Mouse (Mus musculus) hindbrain, embryonic 11.5 days (tissue): ENCODE data around the gene Padi4. TPM values are rescaled to one million over a fixed set of nuclear protein-coding genes. Genes with fewer than 3 reads are reported as not detected.

ENCODE experiments used
- ATAC-seq: fragments of 200-750 bp; cut with Nextera tagmentation; 2 replicates; pipeline ENCODE4 v1.8.0; 2017; ENCODE audit warnings: mild to moderate bottlenecking, moderate TSS enrichment, moderate library complexity; ENCODE audit not compliant: low FRiP score
- DNase-seq: peaks from one replicate; pipeline ENCODE4 v3.0.0-alpha.2; 2015; ENCODE audit warnings: low spot score
- H3K27ac ChIP-seq: fragments of 300-500 bp; sonication (generic); 2 replicates; pipeline ENCODE4 v1.5.1; 2014; ENCODE audit warnings: mild to moderate bottlenecking, low read depth, low read length
- H3K27me3 ChIP-seq: fragments of 300-500 bp; sonication (generic); 2 replicates; pipeline ENCODE4 v1.6.1; 2014; ENCODE audit warnings: mild to moderate bottlenecking, low read length, moderate library complexity, mixed read lengths; ENCODE audit not compliant: control insufficient read depth, insufficient read depth
- H3K36me3 ChIP-seq: fragments of 300-500 bp; sonication (generic); 2 replicates; pipeline ENCODE4 v1.6.1; 2014; ENCODE audit warnings: mild to moderate bottlenecking, low read length, moderate library complexity, mixed read lengths; ENCODE audit not compliant: control insufficient read depth, insufficient read depth
- H3K4me1 ChIP-seq: fragments of 300-500 bp; sonication (generic); replicated peaks from 2 replicates; pipeline ENCODE4 v1.6.1; 2014; ENCODE audit warnings: low read length, mixed read lengths; ENCODE audit not compliant: control insufficient read depth, insufficient read depth
- H3K4me2 ChIP-seq: fragments of 300-500 bp; sonication (generic); replicated peaks from 2 replicates; pipeline ENCODE4 v1.6.1; 2014; ENCODE audit warnings: mild to moderate bottlenecking, low read depth, low read length
- H3K4me3 ChIP-seq: fragments of 300-500 bp; sonication (generic); 2 replicates; pipeline ENCODE4 v1.5.1; 2014; ENCODE audit warnings: low read depth, low read length
- H3K9ac ChIP-seq: fragments of 300-500 bp; sonication (generic); 2 replicates; pipeline ENCODE4 v1.6.1; 2014; ENCODE audit warnings: low read depth, low read length
- H3K9me3 ChIP-seq: fragments of 300-500 bp; sonication (generic); 2 replicates; pipeline ENCODE4 v1.6.1; 2016; ENCODE audit warnings: low read length; ENCODE audit not compliant: control insufficient read depth
- WGBS: fragments of 180-500 bp; shearing (Covaris S2); extraction: QIAGEN DNeasy Blood & Tissue Kit; methylation state at CpG from one replicate; pipeline ENCODE4 v1.1.7; 2014; 5-methylcytosine and 5-hydroxymethylcytosine counted together
- polyA plus RNA-seq: library from polyadenylated mRNA; unstranded; fragments of >200 nt; fragmentation: Nextera tagmentation; extraction: Ambion mirVana; gene quantifications from 2 replicates; pipeline ENCODE4 v1.2.1, GENCODE M21; 2014

Gene Padi4
- polyA plus RNA-seq, 1 experiment from 2014 or later, result 0.37 TPM

DNA sequence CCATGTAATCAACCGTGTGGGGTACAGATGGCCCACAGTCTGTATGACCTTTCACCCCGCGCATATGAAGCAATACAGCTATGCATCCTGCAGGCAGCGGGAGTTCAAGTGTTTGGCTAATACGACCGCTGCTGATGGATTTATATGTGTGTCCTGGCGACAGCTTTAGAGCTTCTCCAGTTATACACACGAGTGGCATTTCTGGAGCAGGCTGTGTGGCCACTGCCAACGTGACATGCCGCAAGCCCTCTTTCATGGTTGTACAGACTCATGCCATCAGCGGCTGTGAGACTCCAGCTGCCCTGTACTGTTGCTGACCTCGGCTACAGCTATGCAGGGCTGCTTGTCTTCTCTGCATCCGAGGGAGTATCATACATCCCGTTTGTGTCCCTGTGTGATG lies 6.5 kb upstream of the Padi4 start:
- Histone ChIP-seq H3K27me3 (no peaks in the 10 kb centered on the region), H3K4me2 (no peak overlapping the region), H3K9me3 (no peaks in the 10 kb centered on the region), H3K9ac (no peak overlapping the region), H3K27ac (no peak overlapping the region), H3K4me3 (no peak overlapping the region), H3K4me1 (no peaks in the 10 kb centered on the region), H3K36me3 (no peaks in the 10 kb centered on the region)
- ATAC-seq (no peak), DNase-seq (no peak)
- WGBS, result 74% methylated on average over 14 of the region's 14 CpGs

DNA sequence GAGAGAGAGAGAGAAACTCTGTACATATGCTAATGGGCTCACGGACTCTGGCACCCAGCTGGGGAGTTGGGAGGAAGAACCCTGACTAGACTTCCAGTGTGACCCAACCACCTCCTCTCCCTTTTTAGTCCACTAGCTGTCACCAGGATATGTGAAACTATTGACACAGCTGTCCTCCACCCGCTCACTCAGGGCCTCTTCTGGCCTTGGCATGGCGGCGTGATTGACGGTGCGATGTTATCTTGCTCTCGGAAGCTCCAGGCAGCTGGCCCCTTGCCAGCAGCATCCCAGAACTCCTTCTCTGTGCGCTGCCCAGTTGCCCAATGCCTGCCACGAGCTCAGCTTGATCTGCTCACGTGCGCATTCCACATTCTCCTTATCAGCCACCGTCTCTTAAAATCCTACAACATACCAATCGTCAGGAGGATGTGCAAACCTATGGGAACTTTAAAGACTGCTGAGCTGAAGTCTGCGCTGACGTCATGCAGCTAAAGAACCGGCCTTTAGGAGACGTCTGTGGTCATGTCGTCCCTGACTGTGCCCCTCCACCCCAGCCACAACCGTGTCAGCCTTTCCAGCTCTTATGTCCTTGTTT lies 5.9 kb upstream of the Padi4 start:
- Histone ChIP-seq H3K27ac (no peak overlapping the region), H3K36me3 (no peaks in the 10 kb centered on the region), H3K4me3 (no peak overlapping the region), H3K27me3 (no peaks in the 10 kb centered on the region), H3K9ac (no peak overlapping the region), H3K4me2 (no peak overlapping the region), H3K9me3 (no peaks in the 10 kb centered on the region), H3K4me1 (no peaks in the 10 kb centered on the region)
- whole genome bisulfite sequencing, result 53% methylated on average over 19 of the region's 19 CpGs
- no peak; the same call in 1 of the 2 replicates for ATAC-seq
- DNase-seq, result peak; percentile 60

DNA sequence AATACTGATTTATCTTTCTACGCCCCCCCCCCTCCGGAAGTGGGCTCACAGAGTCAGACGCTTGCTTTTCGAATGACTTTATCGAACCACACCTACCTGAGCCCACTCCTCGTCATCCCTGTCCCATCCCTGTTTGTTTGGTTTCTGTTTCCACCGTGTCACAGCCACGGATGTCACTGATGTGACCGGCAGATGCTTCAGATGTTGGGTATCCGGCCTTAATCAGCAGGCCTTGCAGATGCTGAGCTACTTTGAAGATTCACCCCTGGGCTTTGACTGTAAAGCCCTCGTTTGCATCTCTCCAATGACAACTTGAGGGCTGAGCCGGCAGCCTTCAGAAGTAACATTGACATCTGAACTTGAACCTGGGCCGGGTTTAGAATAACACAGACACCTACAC lies 2.6 kb upstream of the Padi4 start:
- H3K4me2 ChIP-seq, result no peak overlapping the region
- DNase-seq, result no peak
- WGBS, result 74% methylated on average over 13 of the region's 13 CpGs

DNA sequence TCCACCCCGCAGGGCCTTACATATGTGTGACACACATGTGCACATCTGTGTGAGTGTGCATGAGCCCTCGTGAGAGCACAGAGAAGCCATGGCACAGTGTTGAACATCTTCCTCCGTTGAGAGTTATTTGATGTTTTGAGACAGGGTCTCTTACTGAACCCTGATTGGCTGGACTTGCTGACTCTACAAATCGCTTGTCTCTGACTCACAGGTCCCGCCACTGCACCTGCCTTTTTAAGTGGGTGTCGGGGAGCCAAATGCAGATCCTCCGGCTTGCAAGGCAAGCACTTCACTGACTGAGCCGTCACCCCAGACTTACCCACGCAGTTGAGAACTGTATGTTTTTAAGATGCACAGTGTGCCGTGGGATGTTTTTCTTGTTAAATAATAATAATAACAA lies 1.8 kb upstream of the Padi4 start:
- no peaks in the 10 kb centered on the region for H3K9me3 ChIP-seq
- H3K4me2 ChIP-seq, result no peak overlapping the region
- 90% methylated on average over 10 of the region's 10 CpGs for WGBS
- no peaks in the 10 kb centered on the region for H3K36me3 ChIP-seq
- no peak for ATAC-seq
- no peaks in the 10 kb centered on the region for H3K27me3 ChIP-seq
- H3K27ac ChIP-seq, result no peak overlapping the region
- no peak for DNase-seq
- H3K9ac ChIP-seq, result no peak overlapping the region
- no peak overlapping the region for H3K4me3 ChIP-seq
- H3K4me1 ChIP-seq, result no peaks in the 10 kb centered on the region

More for the DNA sequence above, 2.6 kb upstream of the Padi4 start:
- ATAC-seq, result no peak
- Histone ChIP-seq H3K9ac (no peak overlapping the region), H3K4me1 (no peaks in the 10 kb centered on the region), H3K36me3 (no peaks in the 10 kb centered on the region), H3K27ac (no peak overlapping the region), H3K27me3 (no peaks in the 10 kb centered on the region), H3K4me3 (no peak overlapping the region), H3K9me3 (no peaks in the 10 kb centered on the region)

DNA sequence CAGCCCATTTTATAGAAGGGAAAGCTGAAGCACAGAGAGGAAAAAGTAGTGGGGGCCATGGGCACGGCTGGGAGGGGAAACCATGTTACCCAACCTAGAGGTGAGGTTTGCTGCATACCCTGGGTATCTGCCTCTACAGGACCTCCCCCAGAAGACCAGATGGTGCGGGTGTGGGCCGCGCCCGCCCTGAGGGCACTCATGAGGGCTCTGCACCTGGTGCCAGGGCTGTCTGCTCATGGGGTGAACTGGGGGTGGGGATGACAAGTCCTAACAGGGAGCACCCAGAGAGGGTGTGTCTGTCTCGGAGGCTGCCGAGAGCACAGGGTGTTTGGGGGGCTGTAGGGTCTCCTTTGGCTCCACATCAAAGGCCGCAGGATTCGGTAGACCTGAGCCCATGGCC lies 857 bp upstream of the Padi4 start:
- 88% methylated on average over 9 of the region's 9 CpGs for WGBS
- DNase-seq, result no peak

DNA sequence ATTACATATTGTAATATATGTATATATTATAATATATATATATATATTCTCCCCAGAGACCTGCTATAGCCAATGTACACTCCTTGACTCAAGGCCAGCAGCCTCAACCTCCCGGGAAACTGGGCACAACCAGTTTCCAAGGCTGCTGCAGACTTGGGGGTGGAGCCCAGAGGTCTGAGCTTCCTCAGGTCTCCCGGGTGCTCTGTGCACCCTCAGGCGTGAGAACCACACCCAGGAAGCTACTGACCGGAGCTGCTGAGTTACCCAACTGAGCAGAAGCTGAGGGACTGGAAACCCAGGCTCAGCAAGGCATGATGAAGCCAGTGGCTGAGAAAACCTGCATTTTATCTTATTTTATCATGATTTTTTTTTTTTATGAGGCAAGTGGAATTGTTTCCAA lies 2.9 kb downstream of the Padi4 start:
- DNase-seq (no peak), ATAC-seq (no peak)
- WGBS, result 56% methylated on average over 4 of the region's 4 CpGs
- no peak overlapping the region for H3K27ac ChIP-seq
- H3K27me3 ChIP-seq, result no peaks in the 10 kb centered on the region
- no peak overlapping the region for H3K9ac ChIP-seq
- no peak overlapping the region for H3K4me3 ChIP-seq
- no peaks in the 10 kb centered on the region for H3K36me3 ChIP-seq
- H3K4me2 ChIP-seq, result no peak overlapping the region
- peaks cover 4% of the 10 kb centered on the region; the same call in 1 of the 2 replicates for H3K4me1 ChIP-seq
- no peaks in the 10 kb centered on the region for H3K9me3 ChIP-seq

More for the DNA sequence above, 857 bp upstream of the Padi4 start:
- H3K27ac ChIP-seq, result no peak overlapping the region
- H3K4me1 ChIP-seq, result peaks cover 4% of the 10 kb centered on the region; the same call in 1 of the 2 replicates
- H3K36me3 ChIP-seq, result no peaks in the 10 kb centered on the region
- no peak for ATAC-seq
- H3K4me2 ChIP-seq, result no peak overlapping the region
- no peaks in the 10 kb centered on the region for H3K9me3 ChIP-seq
- H3K4me3 ChIP-seq, result no peak overlapping the region
- H3K9ac ChIP-seq, result no peak overlapping the region
- no peaks in the 10 kb centered on the region for H3K27me3 ChIP-seq

DNA sequence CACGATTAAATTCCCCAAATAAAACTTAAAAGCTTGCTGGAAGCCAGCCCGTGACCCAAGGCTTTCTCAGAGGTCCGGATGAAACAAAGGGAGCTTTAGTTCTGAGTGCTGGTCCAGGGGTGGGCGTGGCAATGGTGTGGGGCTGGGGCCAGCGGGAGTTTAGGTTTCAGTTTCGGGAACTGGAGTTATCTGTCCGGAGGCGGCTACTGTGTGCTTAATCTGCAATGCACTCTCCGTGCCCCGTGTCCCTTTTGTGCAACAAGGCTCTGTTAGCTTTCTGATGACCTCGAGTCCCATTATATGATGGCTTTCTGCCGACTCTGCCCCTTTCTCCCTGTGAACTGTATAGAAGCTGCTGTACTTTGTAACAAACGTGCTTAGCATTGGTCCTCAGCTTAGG lies 3.6 kb downstream of the Padi4 start:
- Histone ChIP-seq H3K4me2 (peak overlapping the region; percentile 21; the same call in 1 of the 2 replicates), H3K9ac (no peak overlapping the region), H3K36me3 (no peaks in the 10 kb centered on the region), H3K4me3 (no peak overlapping the region; the same call in 1 of the 2 replicates), H3K27ac (no peak overlapping the region), H3K4me1 (peaks cover 4% of the 10 kb centered on the region; the same call in 1 of the 2 replicates), H3K9me3 (no peaks in the 10 kb centered on the region), H3K27me3 (no peaks in the 10 kb centered on the region)
- peak; percentile 39 for DNase-seq
- no peak for ATAC-seq
- 12% methylated on average over 13 of the region's 13 CpGs for WGBS

DNA sequence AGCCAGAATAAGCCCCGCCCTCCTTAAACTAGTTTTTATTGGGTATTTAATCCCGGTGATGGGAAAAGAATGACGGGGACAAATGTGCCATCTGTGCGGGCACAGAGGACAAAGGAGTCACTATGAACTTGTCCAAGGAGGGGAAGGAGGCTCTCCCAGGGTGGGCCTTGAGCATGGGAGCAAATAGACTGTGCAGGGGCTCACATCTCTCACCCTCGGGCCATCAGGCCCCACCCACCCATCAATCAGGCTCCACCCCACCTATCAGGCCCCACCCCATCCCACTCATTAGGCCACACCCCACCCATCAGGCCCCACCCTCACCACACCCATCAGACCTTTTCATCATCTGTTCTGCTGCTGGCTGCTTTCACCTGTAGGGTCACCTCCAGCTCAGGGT lies 5.1 kb downstream of the Padi4 start:
- DNase-seq (no peak), ATAC-seq (no peak)
- Histone ChIP-seq H3K4me1 (peaks cover 4% of the 10 kb centered on the region; the same call in 1 of the 2 replicates), H3K27me3 (no peaks in the 10 kb centered on the region), H3K4me3 (no peak overlapping the region), H3K9ac (no peak overlapping the region), H3K4me2 (no peak overlapping the region), H3K9me3 (no peaks in the 10 kb centered on the region), H3K36me3 (no peaks in the 10 kb centered on the region), H3K27ac (no peak overlapping the region)
- WGBS, result 81% methylated on average over 5 of the region's 5 CpGs

DNA sequence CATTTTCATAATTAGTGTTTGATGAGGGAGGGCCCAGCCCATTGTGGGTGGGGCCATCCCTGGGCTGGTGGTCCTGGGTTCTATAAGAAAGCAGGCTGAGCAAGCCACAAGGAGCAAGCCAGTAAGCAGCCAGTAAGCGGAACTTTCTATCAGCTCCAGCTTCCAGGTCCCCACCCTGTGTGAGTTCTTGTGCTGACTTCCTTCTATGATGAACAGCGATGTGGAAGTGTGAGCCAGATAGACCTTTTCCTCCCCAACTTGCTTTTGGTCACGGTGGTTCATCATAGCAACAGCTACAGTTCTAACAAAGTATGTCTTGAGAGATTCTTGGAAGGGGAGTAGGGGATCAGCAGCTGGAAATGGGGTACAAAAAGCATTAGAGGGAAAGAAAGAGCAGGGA lies 8.1 kb downstream of the Padi4 start:
- DNase-seq, result no peak
- no peak overlapping the region for H3K4me2 ChIP-seq
- no peaks in the 10 kb centered on the region for H3K9me3 ChIP-seq
- H3K36me3 ChIP-seq, result no peaks in the 10 kb centered on the region
- no peaks in the 10 kb centered on the region for H3K27me3 ChIP-seq
- H3K27ac ChIP-seq, result no peak overlapping the region
- H3K9ac ChIP-seq, result no peak overlapping the region
- H3K4me3 ChIP-seq, result no peak overlapping the region
- no peak for ATAC-seq
- 87% methylated on average over 3 of the region's 3 CpGs for WGBS
- H3K4me1 ChIP-seq, result peaks cover 4% of the 10 kb centered on the region; the same call in 1 of the 2 replicates
